Mouse (Mus musculus) liver, adult 2 months (tissue): ENCODE results near the gene 2810408A11Rik.

Source experiments
- CTCF ChIP-seq: fragments of 200-500 bp; IDR thresholded peaks from 2 replicates; pipeline ENCODE4 v1.5.1; 2011; ENCODE audit warnings: low read depth, low read length, control low read depth
- POLR2A ChIP-seq: fragments of 200-500 bp; IDR thresholded peaks from 2 replicates; pipeline ENCODE4 v1.6.1; 2011; ENCODE audit warnings: low read length, control low read depth; ENCODE audit not compliant: insufficient read depth; ENCODE audit errors: extremely low read depth

GRCm38 (mm10) chr11:69911701-69912100, 10.9 kb upstream of the 2810408A11Rik start:
- TF ChIP-seq POLR2A (no peak), CTCF (no peak)
